Mouse (Mus musculus) intestine, postnatal 0 days (tissue): ENCODE measurements around the gene Nhlrc2. TPM values are rescaled to one million over a fixed set of nuclear protein-coding genes. Genes with fewer than 3 reads are reported as not detected.

Source experiments
- ATAC-seq: fragments of 200-750 bp; cut with Nextera tagmentation; 2 replicates; pipeline ENCODE4 v1.8.0; 2017; ENCODE audit warnings: mild to moderate bottlenecking, moderate TSS enrichment, moderate library complexity
- H3K27ac ChIP-seq: fragments of 300-500 bp; sonication (generic); 2 replicates; pipeline ENCODE4 v1.5.1; 2014; ENCODE audit warnings: mild to moderate bottlenecking, low read depth, low read length, moderate library complexity
- H3K27me3 ChIP-seq: fragments of 300-500 bp; sonication (generic); replicated peaks from 2 replicates; pipeline ENCODE4 v1.6.1; 2014; ENCODE audit warnings: low read length, mixed read lengths; ENCODE audit not compliant: control insufficient read depth, insufficient read depth
- H3K36me3 ChIP-seq: fragments of 300-500 bp; sonication (generic); 2 replicates; pipeline ENCODE4 v1.6.1; 2014; ENCODE audit warnings: mild to moderate bottlenecking, moderate library complexity; ENCODE audit not compliant: control insufficient read depth, insufficient read depth
- H3K4me1 ChIP-seq: fragments of 300-500 bp; sonication (generic); replicated peaks from 2 replicates; pipeline ENCODE4 v1.6.1; 2014; ENCODE audit warnings: antibody characterized with exemption, low read length, mixed read lengths; ENCODE audit not compliant: control insufficient read depth, insufficient read depth
- H3K4me2 ChIP-seq: fragments of 300-500 bp; sonication (generic); replicated peaks from 2 replicates; pipeline ENCODE4 v1.6.1; 2014; ENCODE audit warnings: low read depth, mild to moderate bottlenecking, moderate library complexity
- H3K4me3 ChIP-seq: fragments of 300-500 bp; sonication (generic); 2 replicates; pipeline ENCODE4 v1.5.1; 2014; ENCODE audit warnings: low read depth, low read length
- H3K9ac ChIP-seq: fragments of 300-500 bp; sonication (generic); 2 replicates; pipeline ENCODE4 v1.6.1; 2014; ENCODE audit warnings: mild to moderate bottlenecking, low read depth, low read length
- H3K9me3 ChIP-seq: fragments of 300-500 bp; sonication (generic); 2 replicates; pipeline ENCODE4 v1.6.1; 2016; ENCODE audit warnings: mixed run types; ENCODE audit not compliant: control insufficient read depth
- CTCF ChIP-seq: sonication (generic); IDR thresholded peaks from 2 replicates; pipeline ENCODE4 v1.5.1; 2016; ENCODE audit warnings: low read depth, mild to moderate bottlenecking, control low read depth, antibody characterized with exemption, moderate library complexity
- WGBS: fragments of 180-500 bp; shearing (Covaris S2); extraction: QIAGEN DNeasy Blood & Tissue Kit; methylation state at CpG from one replicate; pipeline ENCODE4 v1.1.7; 2014; 5-methylcytosine and 5-hydroxymethylcytosine counted together
- polyA plus RNA-seq: library from polyadenylated mRNA; unstranded; fragments of >200 nt; fragmentation: Nextera tagmentation; extraction: Ambion mirVana; gene quantifications from 2 replicates; pipeline ENCODE4 v1.2.1, GENCODE M21; 2015

The Nhlrc2 gene
- polyA plus RNA-seq, 1 experiment from 2014 or later, result 8.3 TPM

- TF ChIP-seq CTCF, result no peak
- Histone ChIP-seq H3K9ac (no peak overlapping the region), H3K4me2 (no peak overlapping the region), H3K4me1 (no peaks in the 10 kb centered on the region), H3K4me3 (no peak overlapping the region), H3K9me3 (no peaks in the 10 kb centered on the region), H3K36me3 (peaks cover 44% of the 10 kb centered on the region), H3K27ac (peak overlapping the region; percentile 54), H3K27me3 (no peaks in the 10 kb centered on the region)
- ATAC-seq, result peak; percentile 76
- WGBS, result 37% methylated on average over 6 of the region's 6 CpGs
Measured at GRCm38 (mm10) chr19:56588205-56588626, 40.2 kb downstream of the Nhlrc2 start.

GRCm38 (mm10) chr19:56589008-56589407, 40.9 kb downstream of the Nhlrc2 start:
- no peaks in the 10 kb centered on the region for H3K27me3 ChIP-seq
- TF ChIP-seq CTCF, result no peak

GRCm38 (mm10) chr19:56589455-56589854, 41.4 kb downstream of the Nhlrc2 start:
- no peaks in the 10 kb centered on the region for H3K9me3 ChIP-seq
- H3K9ac ChIP-seq, result no peak overlapping the region
- H3K4me2 ChIP-seq, result no peak overlapping the region
- no peak overlapping the region for H3K4me3 ChIP-seq
- peaks cover 51% of the 10 kb centered on the region for H3K36me3 ChIP-seq
- H3K27me3 ChIP-seq, result no peaks in the 10 kb centered on the region
- no peak for ATAC-seq
- H3K27ac ChIP-seq, result no peak overlapping the region
- 90% methylated on average over 5 of the region's 5 CpGs for WGBS
- no peak for TF ChIP-seq CTCF
- H3K4me1 ChIP-seq, result no peaks in the 10 kb centered on the region

More at GRCm38 (mm10) chr19:56589008-56589407, 40.9 kb downstream of the Nhlrc2 start:
- no peak for ATAC-seq
- no peaks in the 10 kb centered on the region for H3K9me3 ChIP-seq
- 82% methylated on average over 6 of the region's 6 CpGs for WGBS
- H3K9ac ChIP-seq, result no peak overlapping the region
- H3K4me3 ChIP-seq, result no peak overlapping the region
- peak overlapping the region; percentile 54; the same call in 1 of the 2 replicates for H3K27ac ChIP-seq
- H3K4me1 ChIP-seq, result no peaks in the 10 kb centered on the region
- H3K36me3 ChIP-seq, result peaks cover 48% of the 10 kb centered on the region
- H3K4me2 ChIP-seq, result no peak overlapping the region

DNA sequence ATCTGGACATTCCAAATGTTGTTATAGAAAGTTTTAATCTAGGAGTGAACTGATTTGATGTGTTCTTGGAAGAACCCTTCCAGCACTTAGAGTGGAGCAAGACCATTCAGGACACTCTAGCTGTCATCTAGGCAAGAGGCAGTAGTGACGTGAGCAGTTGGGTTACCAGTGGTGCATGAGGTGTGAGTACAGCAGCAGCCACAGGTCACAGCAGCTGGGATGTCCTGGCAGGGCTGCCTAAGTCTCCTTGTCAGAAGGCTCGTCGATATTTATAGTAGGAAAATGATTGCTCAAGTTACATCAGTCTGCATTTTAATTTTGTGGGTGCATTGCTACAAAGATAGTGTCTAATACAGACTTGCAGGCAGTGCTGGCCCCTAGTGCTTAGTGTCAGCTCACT, 42.2 kb downstream of the Nhlrc2 start:
- no peak overlapping the region for H3K4me2 ChIP-seq
- TF ChIP-seq CTCF, result no peak
- no peaks in the 10 kb centered on the region for H3K9me3 ChIP-seq
- H3K27ac ChIP-seq, result no peak overlapping the region
- no peaks in the 10 kb centered on the region for H3K4me1 ChIP-seq
- H3K9ac ChIP-seq, result no peak overlapping the region
- 90% methylated on average over 3 of the region's 3 CpGs for WGBS
- H3K36me3 ChIP-seq, result peaks cover 58% of the 10 kb centered on the region
- ATAC-seq, result no peak
- no peaks in the 10 kb centered on the region for H3K27me3 ChIP-seq
- no peak overlapping the region for H3K4me3 ChIP-seq

DNA sequence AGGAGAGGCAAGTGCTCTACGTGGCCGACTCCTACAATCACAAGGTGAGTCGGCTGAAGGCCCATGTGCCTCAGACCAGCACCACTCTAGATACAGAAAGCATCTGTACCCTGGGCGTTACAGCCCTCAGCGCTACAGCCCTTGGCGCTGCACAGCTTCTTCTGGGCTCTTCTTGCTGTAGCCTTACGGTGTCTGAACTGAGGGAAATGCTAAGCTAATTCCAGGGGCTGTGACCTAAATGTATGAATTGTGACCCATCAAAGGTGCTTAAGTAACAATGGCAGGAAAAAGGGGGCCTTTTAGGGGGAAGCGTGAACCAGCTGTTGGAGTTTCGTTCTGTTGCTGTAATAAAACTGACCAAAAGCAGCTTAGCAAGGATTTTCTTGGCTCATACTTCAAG, 44.4 kb downstream of the Nhlrc2 start:
- no peaks in the 10 kb centered on the region for H3K4me1 ChIP-seq
- H3K27me3 ChIP-seq, result no peaks in the 10 kb centered on the region
- H3K36me3 ChIP-seq, result peaks cover 78% of the 10 kb centered on the region
- no peaks in the 10 kb centered on the region for H3K9me3 ChIP-seq
- WGBS, result 83% methylated on average over 9 of the region's 9 CpGs
- no peak overlapping the region for H3K4me2 ChIP-seq
- H3K27ac ChIP-seq, result no peak overlapping the region
- no peak for TF ChIP-seq CTCF
- no peak for ATAC-seq
- H3K9ac ChIP-seq, result no peak overlapping the region
- no peak overlapping the region for H3K4me3 ChIP-seq

DNA sequence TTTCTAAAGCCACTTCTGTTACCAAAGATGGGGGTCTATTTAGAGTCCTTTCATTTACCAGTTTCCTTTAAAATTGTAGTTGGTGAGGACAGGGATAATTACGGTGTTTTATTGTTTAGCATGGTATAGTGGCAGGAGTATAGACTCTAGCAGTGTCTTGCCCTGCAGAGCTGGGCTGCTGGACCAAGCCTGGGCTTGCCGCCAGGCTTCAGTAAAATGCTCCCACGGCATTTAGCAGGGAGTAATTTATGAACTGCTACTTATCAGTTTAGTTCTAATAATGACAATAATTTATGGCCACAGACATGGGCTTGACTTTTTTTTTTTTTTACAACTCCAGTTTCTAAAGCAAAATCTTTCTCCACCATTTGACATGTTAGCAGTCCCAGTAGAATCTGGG, 51.9 kb downstream of the Nhlrc2 start:
- Histone ChIP-seq H3K4me1 (no peaks in the 10 kb centered on the region), H3K27me3 (no peaks in the 10 kb centered on the region)
- WGBS, result 29% methylated on average over 3 of the region's 3 CpGs

DNA sequence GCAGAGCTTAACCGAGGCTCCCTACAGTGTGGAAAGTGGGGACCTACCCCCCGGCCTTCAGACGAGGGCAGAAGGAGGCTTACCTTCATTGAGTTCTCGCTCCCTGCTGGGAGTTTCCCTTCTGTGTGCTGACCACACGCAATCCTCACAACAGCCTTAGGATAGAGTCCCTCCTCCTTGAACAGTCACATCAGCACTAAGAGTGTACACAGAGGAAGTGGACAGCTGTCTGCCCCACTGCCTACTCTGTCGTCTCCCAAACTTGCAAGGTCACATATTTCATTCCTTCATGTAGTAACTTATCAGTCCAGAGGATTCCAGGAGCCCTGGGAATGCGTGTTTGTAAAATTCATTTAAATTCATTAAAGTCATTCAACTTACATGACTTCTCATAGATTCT, 52.7 kb downstream of the Nhlrc2 start:
- 67% methylated on average over 7 of the region's 7 CpGs for WGBS
- Histone ChIP-seq H3K4me1 (no peaks in the 10 kb centered on the region), H3K4me3 (no peak overlapping the region), H3K27ac (no peak overlapping the region; the same call in 1 of the 2 replicates), H3K4me2 (no peak overlapping the region), H3K9me3 (no peaks in the 10 kb centered on the region), H3K9ac (no peak overlapping the region), H3K27me3 (no peaks in the 10 kb centered on the region), H3K36me3 (peaks cover 20% of the 10 kb centered on the region)
- no peak for ATAC-seq
- TF ChIP-seq CTCF, result no peak

More for the DNA sequence above, 51.9 kb downstream of the Nhlrc2 start:
- TF ChIP-seq CTCF, result no peak
- peaks cover 27% of the 10 kb centered on the region for H3K36me3 ChIP-seq
- H3K27ac ChIP-seq, result no peak overlapping the region
- no peaks in the 10 kb centered on the region for H3K9me3 ChIP-seq
- H3K4me3 ChIP-seq, result no peak overlapping the region
- H3K9ac ChIP-seq, result no peak overlapping the region
- ATAC-seq, result no peak
- H3K4me2 ChIP-seq, result no peak overlapping the region
